Mouse (Mus musculus) ES-E14 (cell line): ENCODE data around the gene Kdm7a.

ENCODE experiments used
- CHD2 ChIP-seq: IDR thresholded peaks from 2 replicates; pipeline ENCODE4 v1.6.1; 2014; ENCODE audit warnings: mild to moderate bottlenecking, low read depth, low read length, inconsistent platforms
- HCFC1 ChIP-seq: IDR thresholded peaks from 2 replicates; pipeline ENCODE4 v1.6.1; 2012; ENCODE audit warnings: low read length, inconsistent platforms, borderline replicate concordance; ENCODE audit not compliant: insufficient read depth
- MAFK ChIP-seq: IDR thresholded peaks from 2 replicates; pipeline ENCODE4 v1.6.1; 2014; ENCODE audit warnings: mild to moderate bottlenecking, low read depth, low read length, inconsistent platforms; ENCODE audit not compliant: insufficient read depth
- ZC3H11A ChIP-seq: IDR thresholded peaks from 2 replicates; pipeline ENCODE4 v1.6.1; 2012; ENCODE audit warnings: low read depth, mild to moderate bottlenecking, inconsistent platforms, low read length, borderline replicate concordance

GRCm38 (mm10) chr6:39255271-39255670 lies 48.7 kb upstream of the Kdm7a start:
- TF ChIP-seq MAFK, result no peak
- no peak for TF ChIP-seq HCFC1
- TF ChIP-seq ZC3H11A, result no peak
- TF ChIP-seq CHD2, result no peak
